Mouse (Mus musculus): Measurements from ENCODE around the gene Zfp706.

- TF ChIP-seq UBTF (IDR thresholded peaks at IDR 0.05; ENCODE audit: borderline replicate concordance, insufficient read depth, low read depth, low read length) (no peak), USF1 (IDR thresholded peaks at IDR 0.05; ENCODE audit: low read depth, low read length) (no peak), TCF12 (IDR thresholded peaks at IDR 0.05; ENCODE audit: low read depth, low read length) (no peak), TAL1 (IDR thresholded peaks at IDR 0.05; ENCODE audit: low read length) (no peak), CTCF (IDR thresholded peaks at IDR 0.05 in 2 of 3, conservative IDR thresholded peaks at IDR 0.05 in 1 of 3; ENCODE audit: control insufficient read depth in 1 of 3, insufficient read depth in 1 of 3, low read depth in 2 of 3, low read length in 3 of 3, poor library complexity in 1 of 3, severe bottlenecking in 1 of 3) (no peak), POLR2A (IDR thresholded peaks at IDR 0.05; ENCODE audit: control insufficient read depth in 1 of 2, insufficient read depth in 1 of 2, low read depth in 1 of 2, low read length in 2 of 2, poor library complexity in 1 of 2) (no peak), POLR2AphosphoS2 (IDR thresholded peaks at IDR 0.05; ENCODE audit: low read length) (no peak), JUND (IDR thresholded peaks at IDR 0.05; ENCODE audit: low read depth, low read length) (no peak), EP300 (IDR thresholded peaks at IDR 0.05; ENCODE audit: low read depth in 1 of 2, low read length in 2 of 2) (no peak), MEF2A (IDR thresholded peaks at IDR 0.05; ENCODE audit: extremely low read depth, insufficient replicate concordance, low read depth, low read length, poor library complexity, severe bottlenecking) (no peak), GATA1 (IDR thresholded peaks at IDR 0.05; ENCODE audit: low read depth, low read length) (no peak)
Observed at GRCm38 (mm10) chr15:36987976-36988717, 19.4 kb downstream of the Zfp706 start.

Data from MEL (cell line).